39 mouse cellular contexts compared by ENCODE assay signal in the genomic region with DNA sequence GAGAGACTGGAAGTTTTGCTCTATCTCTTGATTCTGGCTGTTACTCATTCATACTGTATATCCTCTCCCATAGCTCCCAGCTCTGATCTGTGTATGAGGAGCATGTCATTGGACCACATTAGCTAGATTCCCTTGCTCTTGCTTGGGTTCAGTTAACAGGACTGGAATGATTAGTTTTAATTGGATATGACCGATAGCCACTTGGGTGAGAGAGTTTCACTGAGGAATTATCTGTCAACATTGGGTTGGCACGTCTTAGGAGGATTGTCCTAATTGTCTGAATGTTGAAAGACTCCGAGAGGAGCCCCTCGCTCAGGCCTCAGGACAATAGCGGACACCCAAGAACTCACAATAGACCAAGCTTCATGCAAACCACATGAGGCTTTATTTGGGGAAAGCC. TPM values are rescaled to one million over a fixed set of nuclear protein-coding genes. Genes with fewer than 3 reads are reported as not detected.
"Had no signal": no experiment of that assay in that cellular context is flagged by ENCODE, and none has a peak within 500 bp of the region (broad histone marks: within the 10 kb centered on the region; RNA-seq: fewer than 3 reads in every experiment).

No protein-coding gene starts in this region.

- H3K4me1 ChIP-seq: limb, embryonic 10.5 days; limb, embryonic 12.5 days; limb, embryonic 13.5 days; limb, embryonic 15.5 days; liver, embryonic 12.5 days; liver, embryonic 13.5 days; liver, embryonic 15.5 days; lung, embryonic 15.5 days; megakaryocyte, embryonic 14.5 days; midbrain, embryonic 13.5 days; midbrain, embryonic 15.5 days had no signal

- DNase-seq: left cerebral cortex, postnatal 4 days; liver; liver, embryonic 13.5 days; liver, postnatal 0 days; lung, adult 18-20 months; lung, adult 2 months; lung, embryonic 14.5 days; lung, postnatal 10 days; lung, postnatal 14 days; lung, postnatal 36 days; lung, postnatal 4 days; midbrain, embryonic 14.5 days had no signal

- H3K4me3 ChIP-seq: limb, embryonic 10.5 days; limb, embryonic 12.5 days; limb, embryonic 13.5 days; limb, embryonic 15.5 days; liver, embryonic 12.5 days; liver, embryonic 13.5 days; liver, embryonic 15.5 days; lung, embryonic 15.5 days; megakaryocyte, embryonic 14.5 days; midbrain, embryonic 10.5 days; midbrain, embryonic 12.5 days; midbrain, embryonic 13.5 days; midbrain, embryonic 15.5 days; myocyte had no signal

- H3K27ac ChIP-seq: limb, embryonic 10.5 days; limb, embryonic 12.5 days; limb, embryonic 13.5 days; limb, embryonic 15.5 days; liver, embryonic 12.5 days; liver, embryonic 13.5 days; liver, embryonic 14.5 days; liver, embryonic 15.5 days; lung, embryonic 15.5 days; macrophage; midbrain, embryonic 10.5 days; midbrain, embryonic 12.5 days; midbrain, embryonic 13.5 days; midbrain, embryonic 15.5 days had no signal

RNA-seq across cellular contexts. Expression of gene Insc, which starts 7.2 kb away (rescaled TPM):
- total RNA-seq: megakaryocyte progenitor cell, adult 5-6 weeks; megakaryocyte, adult 5-6 weeks; megakaryocyte-erythroid progenitor cell, adult 5-6 weeks; monocyte, adult 5-6 weeks had no signal
- polyA plus RNA-seq: macrophage had no signal

RNA-seq across cellular contexts. Expression of gene Calcb, which starts 17.8 kb away (rescaled TPM):
- total RNA-seq: left cerebral cortex, postnatal 10 days; left cerebral cortex, postnatal 25 days; left cerebral cortex, postnatal 36 days; liver, adult 2 months; megakaryocyte progenitor cell, adult 5-6 weeks; megakaryocyte, adult 5-6 weeks; megakaryocyte-erythroid progenitor cell, adult 5-6 weeks; monocyte, adult 5-6 weeks had no signal
- polyA plus RNA-seq: limb, embryonic 10.5 days; limb, embryonic 11.5 days; limb, embryonic 12.5 days; liver, adult 2 months; liver, embryonic 11.5 days; liver, embryonic 12.5 days; liver, embryonic 13.5 days; liver, embryonic 14.5 days; liver, embryonic 15.5 days; liver, embryonic 16.5 days; liver, postnatal 0 days; macrophage; midbrain, embryonic 10.5 days; midbrain, embryonic 11.5 days; midbrain, embryonic 14.5 days had no signal
